Mouse (Mus musculus) liver, postnatal 0 days (tissue): ENCODE results near the gene Bmp7.

Experiments used
- CTCF ChIP-seq: sonication (generic); IDR thresholded peaks from 2 replicates; pipeline ENCODE4 v1.5.1; 2016; ENCODE audit warnings: antibody characterized with exemption, low read depth
- EP300 ChIP-seq: IDR thresholded peaks from 2 replicates; pipeline ENCODE4 v1.6.1; 2016; ENCODE audit warnings: antibody characterized with exemption, low read depth, mild to moderate bottlenecking

- TF ChIP-seq CTCF = no peak
- TF ChIP-seq EP300 = no peak
These were observed 100.7 kb downstream of the Bmp7 start for GRCm38 (mm10) chr2:172839317-172839980.
